Mouse (Mus musculus): Measurements from ENCODE around the gene Taf3. TPM values are rescaled to one million over a fixed set of nuclear protein-coding genes. Genes with fewer than 3 reads are reported as not detected.

Taf3 gene
- total and polyA plus RNA-seq, 3 experiments, result 5.5 to 30.8 (median 20.8) TPM

GRCm38 (mm10) chr2:10051996-10052395 lies 3.6 kb upstream of the Taf3 start:
- ATAC-seq (ENCODE audit: extremely low read depth, insufficient number of reproducible peaks, low FRiP score, poor library complexity, severe bottlenecking), result no peak
- Histone ChIP-seq H3K27me3 (ENCODE audit: insufficient read depth, low read length) (no peaks in the 10 kb centered on the region), H3K9me3 (replicated peaks) (no peaks in the 10 kb centered on the region), H3K4me3 (ENCODE audit: low read depth, low read length) (no peak overlapping the region), H3K4me1 (ENCODE audit: insufficient read depth, low read depth, low read length) (peaks cover 21% of the 10 kb centered on the region), H3K36me3 (replicated peaks) (peaks cover 53% of the 10 kb centered on the region)
- TF ChIP-seq POLR2AphosphoS5 (IDR thresholded peaks at IDR 0.05; ENCODE audit: insufficient replicate concordance, low read depth, low read length) (no peak), TAL1 (conservative IDR thresholded peaks at IDR 0.05; ENCODE audit: low read depth, low read length) (no peak), CTCF (IDR thresholded peaks at IDR 0.05; ENCODE audit: low read depth, low read length) (no peak), GATA2 (IDR thresholded peaks at IDR 0.05; ENCODE audit: borderline replicate concordance, low read depth, low read length) (no peak), GATA1 (IDR thresholded peaks at IDR 0.05; ENCODE audit: borderline replicate concordance, low read length) (no peak)
- no peak for DNase-seq (ENCODE audit: low spot score)

DNA sequence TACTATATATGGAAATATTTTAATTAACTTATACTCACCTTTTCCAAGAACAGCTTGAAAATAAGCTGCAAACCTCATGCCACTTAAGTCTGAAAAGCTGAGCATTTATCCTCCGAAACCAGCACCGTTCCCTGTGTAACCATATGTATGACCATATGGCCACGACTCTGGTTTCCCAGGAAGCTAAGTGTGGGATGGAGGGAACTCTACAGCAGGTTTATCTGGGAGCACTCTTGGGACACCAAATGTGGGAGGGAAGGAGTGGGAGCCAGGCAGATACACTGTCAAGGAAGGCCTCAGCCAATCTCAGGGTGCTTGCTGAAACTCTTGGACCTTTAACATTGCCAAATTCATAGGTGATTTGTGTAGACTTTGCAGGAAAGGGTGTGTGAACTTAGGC lies 2.5 kb upstream of the Taf3 start:
- DNase-seq (ENCODE audit: low spot score) (no peak), ATAC-seq (ENCODE audit: extremely low read depth, insufficient number of reproducible peaks, low FRiP score, poor library complexity, severe bottlenecking) (no peak)
- peaks cover 28% of the 10 kb centered on the region for H3K4me1 ChIP-seq (ENCODE audit: insufficient read depth, low read depth, low read length)
- no peaks in the 10 kb centered on the region for H3K9me3 ChIP-seq (replicated peaks)
- TF ChIP-seq POLR2AphosphoS5 (IDR thresholded peaks at IDR 0.05; ENCODE audit: insufficient replicate concordance, low read depth, low read length) (no peak), GATA2 (IDR thresholded peaks at IDR 0.05; ENCODE audit: borderline replicate concordance, low read depth, low read length) (no peak), TAL1 (conservative IDR thresholded peaks at IDR 0.05; ENCODE audit: low read depth, low read length) (no peak), CTCF (IDR thresholded peaks at IDR 0.05; ENCODE audit: low read depth, low read length) (no peak), GATA1 (IDR thresholded peaks at IDR 0.05; ENCODE audit: borderline replicate concordance, low read length) (no peak)
- peaks cover 44% of the 10 kb centered on the region for H3K36me3 ChIP-seq (replicated peaks)
- no peaks in the 10 kb centered on the region for H3K27me3 ChIP-seq (ENCODE audit: insufficient read depth, low read length)
- H3K4me3 ChIP-seq (ENCODE audit: low read depth, low read length), result no peak overlapping the region

DNA sequence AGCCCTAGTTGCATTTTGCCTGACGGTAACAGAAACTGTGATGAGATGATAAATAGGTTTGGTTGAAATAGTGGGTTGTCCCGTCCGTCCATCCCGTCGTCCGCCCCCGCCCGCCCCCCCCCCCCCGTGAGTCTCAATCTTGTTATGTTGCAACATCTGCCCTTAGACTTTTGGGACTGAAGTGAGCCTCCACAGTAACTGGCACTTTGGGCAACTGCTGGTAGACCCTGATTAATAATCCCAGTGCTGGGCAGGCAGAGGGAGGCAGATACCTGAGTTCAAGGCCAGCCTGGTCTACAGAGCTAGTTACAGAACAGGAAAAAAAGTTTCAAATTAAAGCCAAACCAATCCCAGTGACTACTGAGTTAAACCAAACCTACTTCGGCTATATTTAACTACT lies 1.1 kb upstream of the Taf3 start:
- Histone ChIP-seq H3K4me3 (ENCODE audit: low read depth, low read length) (peak overlapping the region; percentile 87), H3K9me3 (replicated peaks) (no peaks in the 10 kb centered on the region), H3K4me1 (ENCODE audit: insufficient read depth, low read depth, low read length) (peaks cover 31% of the 10 kb centered on the region), H3K36me3 (replicated peaks) (peaks cover 32% of the 10 kb centered on the region), H3K27me3 (ENCODE audit: insufficient read depth, low read length) (no peaks in the 10 kb centered on the region)
- TF ChIP-seq GATA1 (IDR thresholded peaks at IDR 0.05; ENCODE audit: borderline replicate concordance, low read length) (no peak), CTCF (IDR thresholded peaks at IDR 0.05; ENCODE audit: low read depth, low read length) (no peak), TAL1 (conservative IDR thresholded peaks at IDR 0.05; ENCODE audit: low read depth, low read length) (no peak), GATA2 (IDR thresholded peaks at IDR 0.05; ENCODE audit: borderline replicate concordance, low read depth, low read length) (no peak), POLR2AphosphoS5 (IDR thresholded peaks at IDR 0.05; ENCODE audit: insufficient replicate concordance, low read depth, low read length) (no peak)
- DNase-seq (ENCODE audit: low spot score), result no peak
- ATAC-seq (ENCODE audit: extremely low read depth, insufficient number of reproducible peaks, low FRiP score, poor library complexity, severe bottlenecking), result no peak

DNA sequence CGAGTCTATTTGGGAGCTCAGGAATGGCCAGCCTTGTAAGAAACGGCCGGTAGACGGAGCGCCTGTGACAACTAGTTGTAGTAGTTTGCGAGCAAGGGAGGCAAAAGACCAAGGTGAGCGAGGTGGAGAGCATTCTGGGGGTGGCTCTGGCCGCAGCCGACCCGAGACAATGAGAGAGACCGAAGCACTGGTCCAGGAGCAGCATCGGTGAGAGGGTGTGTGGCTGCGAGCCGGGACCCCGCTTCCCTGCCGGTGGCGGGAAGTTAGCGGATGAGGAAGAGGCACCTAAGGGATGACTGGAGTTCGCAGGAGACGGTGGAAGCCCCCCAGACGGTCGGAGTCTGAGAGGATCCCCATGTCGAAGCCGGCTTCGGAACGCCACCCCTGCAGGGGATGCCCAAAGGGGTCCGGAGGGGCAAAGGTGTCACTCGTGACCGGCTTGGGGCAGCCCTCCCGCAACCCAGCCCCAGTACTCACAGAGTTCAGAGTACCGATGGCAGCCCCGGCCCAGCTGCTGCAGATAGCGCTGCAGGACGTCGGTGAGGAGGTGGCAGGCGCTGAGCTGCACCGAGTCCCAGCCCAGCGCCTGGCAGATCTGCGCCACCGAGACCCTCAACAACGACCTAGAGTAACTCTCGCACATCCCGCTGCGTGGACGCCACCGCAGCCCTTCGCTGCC lies 499 bp downstream of the Taf3 start:
- peaks cover 27% of the 10 kb centered on the region for H3K36me3 ChIP-seq (replicated peaks)
- DNase-seq (ENCODE audit: low spot score) (peak; percentile 45), ATAC-seq (ENCODE audit: extremely low read depth, insufficient number of reproducible peaks, low FRiP score, poor library complexity, severe bottlenecking) (0 out of 2 replicates have a peak, but pooled peaks have one; percentile 36)
- H3K9me3 ChIP-seq (replicated peaks), result no peaks in the 10 kb centered on the region
- peak overlapping the region; percentile 87 for H3K4me3 ChIP-seq (ENCODE audit: low read depth, low read length)
- H3K27me3 ChIP-seq (ENCODE audit: insufficient read depth, low read length), result no peaks in the 10 kb centered on the region
- TF ChIP-seq CTCF (IDR thresholded peaks at IDR 0.05; ENCODE audit: low read depth, low read length), result no peak
- no peak for TF ChIP-seq GATA2 (IDR thresholded peaks at IDR 0.05; ENCODE audit: borderline replicate concordance, low read depth, low read length)
- no peak for TF ChIP-seq POLR2AphosphoS5 (IDR thresholded peaks at IDR 0.05; ENCODE audit: insufficient replicate concordance, low read depth, low read length)
- peaks cover 30% of the 10 kb centered on the region for H3K4me1 ChIP-seq (ENCODE audit: insufficient read depth, low read depth, low read length)

DNA sequence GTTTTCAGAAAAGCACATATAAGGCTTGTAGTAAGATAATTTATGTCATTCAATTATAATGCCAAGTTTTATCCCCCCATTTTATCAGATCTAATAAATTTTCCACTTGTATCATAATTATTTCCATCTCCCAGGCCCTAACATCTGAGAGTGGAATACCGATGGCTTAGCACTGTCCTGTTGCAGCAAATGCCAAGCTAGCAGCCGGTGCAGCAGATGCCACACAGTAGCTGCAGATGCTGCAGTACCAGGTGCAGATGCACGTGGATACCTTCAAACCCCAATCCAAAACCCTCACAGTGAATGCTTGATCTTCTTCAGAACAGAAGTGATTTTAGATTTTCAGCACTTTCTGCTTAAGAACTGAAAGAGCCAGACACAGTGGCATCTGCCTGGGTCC lies 13.4 kb downstream of the Taf3 start:
- Histone ChIP-seq H3K4me3 (ENCODE audit: low read depth, low read length) (no peak overlapping the region), H3K9me3 (replicated peaks) (no peaks in the 10 kb centered on the region), H3K27me3 (ENCODE audit: insufficient read depth, low read length) (no peaks in the 10 kb centered on the region), H3K4me1 (ENCODE audit: insufficient read depth, low read depth, low read length) (peaks cover 6% of the 10 kb centered on the region; the same call in 1 of the 2 replicates), H3K36me3 (replicated peaks) (peaks cover 60% of the 10 kb centered on the region)
- no peak for DNase-seq (ENCODE audit: low spot score)
- no peak for ATAC-seq (ENCODE audit: extremely low read depth, insufficient number of reproducible peaks, low FRiP score, poor library complexity, severe bottlenecking)
- TF ChIP-seq TAL1 (conservative IDR thresholded peaks at IDR 0.05; ENCODE audit: low read depth, low read length) (no peak), GATA1 (IDR thresholded peaks at IDR 0.05; ENCODE audit: borderline replicate concordance, low read length) (no peak), POLR2AphosphoS5 (IDR thresholded peaks at IDR 0.05; ENCODE audit: insufficient replicate concordance, low read depth, low read length) (no peak), CTCF (IDR thresholded peaks at IDR 0.05; ENCODE audit: low read depth, low read length) (no peak), GATA2 (IDR thresholded peaks at IDR 0.05; ENCODE audit: borderline replicate concordance, low read depth, low read length) (no peak)

DNA sequence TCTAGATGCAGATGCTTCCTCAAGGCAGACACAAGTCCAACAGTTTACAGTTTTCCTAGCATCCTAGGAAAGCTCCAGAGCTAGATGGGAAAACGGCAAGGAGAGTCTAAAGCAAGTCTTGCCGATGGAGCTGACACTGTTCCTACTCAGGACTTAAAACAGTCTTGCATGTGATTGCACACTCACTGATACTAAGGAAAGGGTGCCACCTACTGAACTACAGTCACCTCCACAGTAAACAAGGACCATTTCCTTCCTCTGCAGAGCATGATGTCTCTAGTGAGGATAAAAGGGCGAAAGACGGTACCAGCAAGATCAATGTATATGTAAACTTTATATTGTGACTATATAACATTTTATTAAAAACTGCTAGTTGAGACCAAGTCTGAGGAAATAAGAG lies 14.7 kb downstream of the Taf3 start:
- DNase-seq (ENCODE audit: low spot score), result no peak

More for the DNA sequence above, 14.7 kb downstream of the Taf3 start:
- H3K36me3 ChIP-seq (replicated peaks), result peaks cover 57% of the 10 kb centered on the region
- no peaks in the 10 kb centered on the region for H3K9me3 ChIP-seq (replicated peaks)
- no peak for ATAC-seq (ENCODE audit: extremely low read depth, insufficient number of reproducible peaks, low FRiP score, poor library complexity, severe bottlenecking)
- peaks cover 3% of the 10 kb centered on the region; the same call in 1 of the 2 replicates for H3K4me1 ChIP-seq (ENCODE audit: insufficient read depth, low read depth, low read length)
- no peak for TF ChIP-seq GATA2 (IDR thresholded peaks at IDR 0.05; ENCODE audit: borderline replicate concordance, low read depth, low read length)
- TF ChIP-seq TAL1 (conservative IDR thresholded peaks at IDR 0.05; ENCODE audit: low read depth, low read length), result no peak
- no peak for TF ChIP-seq CTCF (IDR thresholded peaks at IDR 0.05; ENCODE audit: low read depth, low read length)
- TF ChIP-seq POLR2AphosphoS5 (IDR thresholded peaks at IDR 0.05; ENCODE audit: insufficient replicate concordance, low read depth, low read length), result no peak
- TF ChIP-seq GATA1 (IDR thresholded peaks at IDR 0.05; ENCODE audit: borderline replicate concordance, low read length), result no peak
- no peaks in the 10 kb centered on the region for H3K27me3 ChIP-seq (ENCODE audit: insufficient read depth, low read length)
- no peak overlapping the region for H3K4me3 ChIP-seq (ENCODE audit: low read depth, low read length)

Data from G1E (cell line).